Mouse (Mus musculus): Measurements from ENCODE around the gene Acp1. TPM values are rescaled to one million over a fixed set of nuclear protein-coding genes. Genes with fewer than 3 reads are reported as not detected.

Acp1 gene
- polyA plus RNA-seq, 1 experiment from 2014 or later, result 145 TPM

- Histone ChIP-seq H3K9me3 (ENCODE audit: control insufficient read depth, low read length) (no peaks in the 10 kb centered on the region), H3K4me3 (ENCODE audit: low read depth, low read length) (no peak overlapping the region), H3K9ac (ENCODE audit: low read depth, low read length) (no peak overlapping the region), H3K4me1 (ENCODE audit: control insufficient read depth, insufficient read depth, low read length) (no peaks in the 10 kb centered on the region), H3K36me3 (ENCODE audit: control insufficient read depth, insufficient read depth, low read length) (no peaks in the 10 kb centered on the region), H3K27ac (replicated peaks; ENCODE audit: low read depth, low read length) (no peak overlapping the region), H3K4me2 (ENCODE audit: low read depth, low read length) (no peak overlapping the region), H3K27me3 (replicated peaks; ENCODE audit: control insufficient read depth, insufficient read depth, low read length) (no peaks in the 10 kb centered on the region)
- no peak for DNase-seq (ENCODE audit: low spot score)
- ATAC-seq (ENCODE audit: low read depth), result no peak
- WGBS, result 79% methylated on average over 6 of the region's 6 CpGs
These were observed 59.5 kb downstream of the Acp1 start for GRCm38 (mm10) chr12:30851871-30852270.

- Histone ChIP-seq H3K4me1 (ENCODE audit: control insufficient read depth, insufficient read depth, low read length) (no peaks in the 10 kb centered on the region), H3K27ac (replicated peaks; ENCODE audit: low read depth, low read length) (no peak overlapping the region), H3K4me2 (ENCODE audit: low read depth, low read length) (no peak overlapping the region), H3K36me3 (ENCODE audit: control insufficient read depth, insufficient read depth, low read length) (no peaks in the 10 kb centered on the region), H3K4me3 (ENCODE audit: low read depth, low read length) (no peak overlapping the region), H3K9ac (ENCODE audit: low read depth, low read length) (no peak overlapping the region), H3K9me3 (ENCODE audit: control insufficient read depth, low read length) (no peaks in the 10 kb centered on the region), H3K27me3 (replicated peaks; ENCODE audit: control insufficient read depth, insufficient read depth, low read length) (no peaks in the 10 kb centered on the region)
- WGBS, result 50% methylated on average over 2 of the region's 2 CpGs
- DNase-seq (ENCODE audit: low spot score) (peak; percentile 11), ATAC-seq (ENCODE audit: low read depth) (no peak)
These were observed 60.5 kb downstream of the Acp1 start for GRCm38 (mm10) chr12:30850902-30851301.

GRCm38 (mm10) chr12:30848521-30848920 lies 62.9 kb downstream of the Acp1 start:
- Histone ChIP-seq H3K36me3 (ENCODE audit: control insufficient read depth, insufficient read depth, low read length) (no peaks in the 10 kb centered on the region), H3K9ac (ENCODE audit: low read depth, low read length) (no peak overlapping the region), H3K4me3 (ENCODE audit: low read depth, low read length) (no peak overlapping the region), H3K9me3 (ENCODE audit: control insufficient read depth, low read length) (no peaks in the 10 kb centered on the region), H3K27me3 (replicated peaks; ENCODE audit: control insufficient read depth, insufficient read depth, low read length) (no peaks in the 10 kb centered on the region), H3K27ac (replicated peaks; ENCODE audit: low read depth, low read length) (no peak overlapping the region), H3K4me1 (ENCODE audit: control insufficient read depth, insufficient read depth, low read length) (no peaks in the 10 kb centered on the region), H3K4me2 (ENCODE audit: low read depth, low read length) (no peak overlapping the region)
- DNase-seq (ENCODE audit: low spot score) (no peak), ATAC-seq (ENCODE audit: low read depth) (no peak)
- WGBS, result 53% methylated on average over 1 of the region's 1 CpGs

Other genes with a start within 250 kb of the Acp1 start
- gene Alkal2, start 27.3 kb downstream of the Acp1 start, polyA plus RNA-seq (2014; fragmentation: Nextera tagmentation; extraction: Ambion mirVana), result 4.6 and 5.6 TPM in 2 replicates
- gene Sh3yl1, start 79 bp upstream of the Acp1 start, polyA plus RNA-seq (2014; fragmentation: Nextera tagmentation; extraction: Ambion mirVana), result 9.9 and 11.9 TPM in 2 replicates
- 0.63 and 0.67 TPM in 2 replicates for gene Fam110c, start 162.3 kb upstream of the Acp1 start, polyA plus RNA-seq (2014; fragmentation: Nextera tagmentation; extraction: Ambion mirVana)